Mouse (Mus musculus) cerebellum, adult 2 months (tissue): ENCODE results near the gene Tsen34.

Experiments
- CTCF ChIP-seq: fragments of 200-500 bp; IDR thresholded peaks from 2 replicates; pipeline ENCODE4 v1.5.1; 2011; ENCODE audit warnings: low read depth, mild to moderate bottlenecking, control low read depth, low read length, moderate library complexity, borderline replicate concordance; ENCODE audit not compliant: insufficient read depth
- POLR2A ChIP-seq: fragments of 200-500 bp; IDR thresholded peaks from 2 replicates; pipeline ENCODE4 v1.6.1; 2011; ENCODE audit warnings: low read length, control low read depth, borderline replicate concordance; ENCODE audit not compliant: insufficient read depth

GRCm38 (mm10) chr7:3643843-3644242 lies 48.8 kb upstream of the Tsen34 start:
- TF ChIP-seq POLR2A (no peak), CTCF (no peak)
